Mouse (Mus musculus) gastrocnemius, postnatal 14 days (tissue): Measurements from ENCODE around the gene Vmn2r74. TPM values are rescaled to one million over a fixed set of nuclear protein-coding genes. Genes with fewer than 3 reads are reported as not detected.

Source experiments
- DNase-seq: peaks from one replicate; pipeline ENCODE4 v3.0.0; 2021; ENCODE audit warnings: mixed read lengths
- intact Hi-C: fragments of 180-260 bp; cut with DNase I; formaldehyde crosslinking; loops from one replicate; pipeline ENCODE4 v1.15.1; 2025; ENCODE audit warnings: low total_unique reads
- long read RNA-seq, 2 experiments: library from polyadenylated mRNA; stranded (forward); transcript quantifications; one replicate each; pipeline ENCODE4 v2.0.0; 2021
- total RNA-seq, 2 experiments: library from RNA; stranded (reverse); gene quantifications; 2 replicates each; pipeline ENCODE4 v1.2.3; 2021

The Vmn2r74 gene
- total RNA-seq = not detected
- long read RNA-seq, experiment 1 = 0 reads
- long read RNA-seq, experiment 2 = 0 reads

GRCm38 (mm10) chr7:85961529-85961928 lies at the start of gene Vmn2r74:
Gene Vmn2r74, minus strand, starts transcription at chr7:85961629.
- no peak for DNase-seq
- intact Hi-C loops = no loop called here

GRCm38 (mm10) chr7:86007533-86007932 lies 46.1 kb upstream of the Vmn2r74 start:
- DNase-seq = no peak
- intact Hi-C loops = no loop called here

Other genes starting within 250 kb of the Vmn2r74 start
- not detected for gene Vmn2r72, start 206.5 kb downstream of the Vmn2r74 start, total RNA-seq
- gene Vmn2r73, start 85.4 kb downstream of the Vmn2r74 start, total RNA-seq = not detected
- gene Vmn2r75, start 210.1 kb upstream of the Vmn2r74 start, total RNA-seq = not detected